Mouse (Mus musculus): Measurements from ENCODE around the gene Sms. TPM values are rescaled to one million over a fixed set of nuclear protein-coding genes. Genes with fewer than 3 reads are reported as not detected.

Gene Sms
- polyA plus RNA-seq (2016; fragmentation: Nextera tagmentation; extraction: Ambion mirVana): 31.2 and 33.3 TPM in 2 replicates

- 13% methylated on average over 31 of the region's 45 CpGs for WGBS (ENCODE audit: insufficient replicate concordance)
- ATAC-seq: peak; percentile 91
- Histone ChIP-seq H3K36me3 (no peaks in the 10 kb centered on the region), H3K4me3 (peak within 1 kb of the TSS; percentile 67), H3K27me3 (replicated peaks) (no peaks in the 10 kb centered on the region; the same call in 1 of the 2 replicates), H3K9me3 (replicated peaks) (no peaks in the 10 kb centered on the region), H3K9ac (peak within 1 kb of the TSS; percentile 77), H3K4me2 (peak within 1 kb of the TSS; percentile 88), H3K4me1 (peaks cover 6% of the 10 kb centered on the region; the same call in 1 of the 2 replicates), H3K27ac (peak within 1 kb of the TSS; percentile 64)
Measured at GRCm38 (mm10) chrX:157491944-157492726, at the start of gene Sms. Gene Sms, minus strand, starts transcription at chrX:157492287.

GRCm38 (mm10) chrX:157506400-157506799 lies 14.3 kb upstream of the Sms start:
- Histone ChIP-seq H3K9ac (no peak overlapping the region), H3K4me2 (no peak overlapping the region), H3K9me3 (replicated peaks) (no peaks in the 10 kb centered on the region), H3K27ac (no peak overlapping the region), H3K4me3 (no peak overlapping the region), H3K27me3 (replicated peaks) (no peaks in the 10 kb centered on the region), H3K36me3 (no peaks in the 10 kb centered on the region), H3K4me1 (no peaks in the 10 kb centered on the region)
- 45% methylated on average over 5 of the region's 5 CpGs for WGBS (ENCODE audit: insufficient replicate concordance)
- ATAC-seq: no peak

- Histone ChIP-seq H3K36me3 (no peaks in the 10 kb centered on the region), H3K9me3 (replicated peaks) (no peaks in the 10 kb centered on the region), H3K4me1 (no peaks in the 10 kb centered on the region), H3K27me3 (replicated peaks) (no peaks in the 10 kb centered on the region), H3K9ac (no peak overlapping the region), H3K27ac (no peak overlapping the region), H3K4me2 (no peak overlapping the region), H3K4me3 (no peak overlapping the region)
- no peak for ATAC-seq
- 50% methylated on average over 1 of the region's 1 CpGs for WGBS (ENCODE audit: insufficient replicate concordance)
Measured at GRCm38 (mm10) chrX:157504506-157504905, 12.4 kb upstream of the Sms start.

- Histone ChIP-seq H3K27ac (no peak overlapping the region), H3K9me3 (replicated peaks) (no peaks in the 10 kb centered on the region), H3K4me3 (no peak overlapping the region), H3K4me1 (no peaks in the 10 kb centered on the region), H3K4me2 (no peak overlapping the region), H3K27me3 (replicated peaks) (no peaks in the 10 kb centered on the region), H3K36me3 (no peaks in the 10 kb centered on the region), H3K9ac (no peak overlapping the region)
- 55% methylated on average over 2 of the region's 2 CpGs for WGBS (ENCODE audit: insufficient replicate concordance)
- no peak for ATAC-seq
Measured at GRCm38 (mm10) chrX:157501871-157502270, 9.8 kb upstream of the Sms start.

- Histone ChIP-seq H3K4me3 (no peak overlapping the region), H3K9me3 (replicated peaks) (no peaks in the 10 kb centered on the region), H3K9ac (no peak overlapping the region), H3K4me2 (no peak overlapping the region), H3K27me3 (replicated peaks) (no peaks in the 10 kb centered on the region), H3K36me3 (no peaks in the 10 kb centered on the region), H3K27ac (no peak overlapping the region), H3K4me1 (no peaks in the 10 kb centered on the region)
- 70% methylated on average over 8 of the region's 8 CpGs for WGBS (ENCODE audit: insufficient replicate concordance)
- ATAC-seq: no peak
Measured at GRCm38 (mm10) chrX:157500004-157500403, 7.9 kb upstream of the Sms start.

GRCm38 (mm10) chrX:157493159-157493558 lies 1.1 kb upstream of the Sms start:
- Histone ChIP-seq H3K27me3 (replicated peaks) (no peaks in the 10 kb centered on the region; the same call in 1 of the 2 replicates), H3K27ac (no peak overlapping the region), H3K4me1 (peaks cover 6% of the 10 kb centered on the region; the same call in 1 of the 2 replicates), H3K36me3 (no peaks in the 10 kb centered on the region), H3K4me3 (no peak overlapping the region), H3K4me2 (no peak overlapping the region), H3K9ac (no peak overlapping the region), H3K9me3 (replicated peaks) (no peaks in the 10 kb centered on the region)
- WGBS (ENCODE audit: insufficient replicate concordance): 59% methylated on average over 4 of the region's 4 CpGs
- ATAC-seq: no peak

- Histone ChIP-seq H3K4me1 (peaks cover 6% of the 10 kb centered on the region; the same call in 1 of the 2 replicates), H3K9ac (peak overlapping the region; percentile 77), H3K9me3 (replicated peaks) (no peaks in the 10 kb centered on the region), H3K4me2 (peak overlapping the region; percentile 88), H3K27me3 (replicated peaks) (no peaks in the 10 kb centered on the region; the same call in 1 of the 2 replicates), H3K36me3 (no peaks in the 10 kb centered on the region), H3K4me3 (peak overlapping the region; percentile 67), H3K27ac (peak overlapping the region; percentile 64)
- ATAC-seq: peak; percentile 48
- 7% methylated on average over 50 of the region's 104 CpGs for WGBS (ENCODE audit: insufficient replicate concordance)
Measured at GRCm38 (mm10) chrX:157491145-157491935, 747 bp downstream of the Sms start.

- ATAC-seq: no peak
- Histone ChIP-seq H3K4me2 (peak overlapping the region; percentile 88), H3K4me3 (peak overlapping the region; percentile 67), H3K9ac (peak overlapping the region; percentile 77), H3K9me3 (replicated peaks) (no peaks in the 10 kb centered on the region), H3K27ac (no peak overlapping the region), H3K27me3 (replicated peaks) (no peaks in the 10 kb centered on the region; the same call in 1 of the 2 replicates), H3K36me3 (no peaks in the 10 kb centered on the region), H3K4me1 (peaks cover 6% of the 10 kb centered on the region; the same call in 1 of the 2 replicates)
- 4% methylated on average over 12 of the region's 12 CpGs for WGBS (ENCODE audit: insufficient replicate concordance)
Measured at GRCm38 (mm10) chrX:157490769-157491144, 1.3 kb downstream of the Sms start.

GRCm38 (mm10) chrX:157489871-157490721 lies 2.0 kb downstream of the Sms start:
- Histone ChIP-seq H3K27ac (no peak overlapping the region), H3K9ac (peak overlapping the region; percentile 4; the same call in 1 of the 2 replicates), H3K4me1 (peaks cover 6% of the 10 kb centered on the region; the same call in 1 of the 2 replicates), H3K4me3 (peak overlapping the region; percentile 67), H3K4me2 (peak overlapping the region; percentile 88), H3K27me3 (replicated peaks) (no peaks in the 10 kb centered on the region; the same call in 1 of the 2 replicates), H3K36me3 (no peaks in the 10 kb centered on the region), H3K9me3 (replicated peaks) (no peaks in the 10 kb centered on the region)
- 12% methylated on average over 9 of the region's 9 CpGs for WGBS (ENCODE audit: insufficient replicate concordance)
- no peak for ATAC-seq

GRCm38 (mm10) chrX:157488831-157489230 lies 3.3 kb downstream of the Sms start:
- Histone ChIP-seq H3K9ac (no peak overlapping the region), H3K4me3 (no peak overlapping the region), H3K27ac (no peak overlapping the region), H3K4me1 (peaks cover 6% of the 10 kb centered on the region; the same call in 1 of the 2 replicates), H3K9me3 (replicated peaks) (no peaks in the 10 kb centered on the region), H3K4me2 (no peak overlapping the region), H3K36me3 (no peaks in the 10 kb centered on the region), H3K27me3 (replicated peaks) (no peaks in the 10 kb centered on the region; the same call in 1 of the 2 replicates)
- 79% methylated on average over 3 of the region's 3 CpGs for WGBS (ENCODE audit: insufficient replicate concordance)
- no peak for ATAC-seq

GRCm38 (mm10) chrX:157486765-157487164 lies 5.3 kb downstream of the Sms start:
- H3K4me2 ChIP-seq: no peak overlapping the region
- H3K27ac ChIP-seq: no peak overlapping the region
- H3K27me3 ChIP-seq (replicated peaks): no peaks in the 10 kb centered on the region; the same call in 1 of the 2 replicates
- H3K4me1 ChIP-seq: peaks cover 6% of the 10 kb centered on the region; the same call in 1 of the 2 replicates
- no peak overlapping the region for H3K9ac ChIP-seq
- H3K9me3 ChIP-seq (replicated peaks): no peaks in the 10 kb centered on the region
- H3K36me3 ChIP-seq: no peaks in the 10 kb centered on the region
- WGBS (ENCODE audit: insufficient replicate concordance): 34% methylated on average over 2 of the region's 2 CpGs
- no peak overlapping the region for H3K4me3 ChIP-seq
- ATAC-seq: no peak

Data from liver, embryonic 12.5 days (tissue).